Mouse (Mus musculus) gastrocnemius, adult 18-20 months (tissue): ENCODE measurements around the gene Polr1e. TPM values are rescaled to one million over a fixed set of nuclear protein-coding genes. Genes with fewer than 3 reads are reported as not detected.
"Not testable (repeated sequence)": the region's sequence is repeated elsewhere in the genome, so short reads cannot be mapped to it uniquely, and the experiment has no call there.

Experiments used
- DNase-seq: peaks from one replicate; pipeline ENCODE4 v3.0.0; 2021; ENCODE audit warnings: low spot score
- total RNA-seq, 2 experiments: library from RNA; stranded (reverse); gene quantifications; 2 replicates each; pipeline ENCODE4 v1.2.3; 2021

Polr1e gene
- total RNA-seq, 2 experiments from 2014 or later: 4.1 to 4.5 TPM

GRCm38 (mm10) chr4:45047956-45048355 lies 29.6 kb downstream of the Polr1e start:
- no peak for DNase-seq

- DNase-seq: no peak
Observed at GRCm38 (mm10) chr4:45054862-45055261, 36.5 kb downstream of the Polr1e start.

- peak; percentile 56 for DNase-seq
Observed at GRCm38 (mm10) chr4:45055451-45055850, 37.1 kb downstream of the Polr1e start.

- not testable (repeated sequence) for DNase-seq
Observed at GRCm38 (mm10) chr4:45063836-45064235, 45.5 kb downstream of the Polr1e start.

- no peak for DNase-seq
Observed at GRCm38 (mm10) chr4:45064577-45064976, 46.2 kb downstream of the Polr1e start.

- no peak for DNase-seq
Observed at GRCm38 (mm10) chr4:45066036-45066730, 47.8 kb downstream of the Polr1e start.

- no peak for DNase-seq
Observed at GRCm38 (mm10) chr4:45067742-45068141, 49.4 kb downstream of the Polr1e start.

GRCm38 (mm10) chr4:45072261-45072973 lies 54.0 kb downstream of the Polr1e start:
- no peak for DNase-seq

- no peak for DNase-seq
Observed at GRCm38 (mm10) chr4:45073544-45073943, 55.2 kb downstream of the Polr1e start.

GRCm38 (mm10) chr4:45081041-45081440 lies 62.7 kb downstream of the Polr1e start:
- DNase-seq: peak; percentile 38

- no peak for DNase-seq
Observed at GRCm38 (mm10) chr4:45082951-45083350, 64.6 kb downstream of the Polr1e start.

GRCm38 (mm10) chr4:45083487-45083886 lies 65.1 kb downstream of the Polr1e start:
- DNase-seq: no peak

GRCm38 (mm10) chr4:45084021-45084894 lies 65.9 kb downstream of the Polr1e start, which contains the start of gene Fbxo10:
Gene Fbxo10, minus strand, starts transcription at chr4:45084604.
- peak; percentile 90 for DNase-seq

GRCm38 (mm10) chr4:45084895-45085290 lies 66.5 kb downstream of the Polr1e start:
- DNase-seq: no peak

Other genes with a start within 250 kb of the Polr1e start
- 10 to 100 TPM; 21.9 to 28.0 TPM for gene Grhpr, start 37.2 kb upstream of the Polr1e start, total RNA-seq
- gene Zbtb5, start 6.2 kb upstream of the Polr1e start, total RNA-seq: 1 to 10 TPM; 2.0 to 2.3 TPM
- 1 to 10 TPM; 1.8 TPM for gene Fbxo10, start 66.0 kb downstream of the Polr1e start, total RNA-seq
- gene Tomm5, start 89.5 kb downstream of the Polr1e start, total RNA-seq: 10 to 100 TPM; 67.4 to 69.0 TPM
- gene Frmpd1, start 166.3 kb downstream of the Polr1e start, total RNA-seq: not detected